Mouse (Mus musculus): ENCODE measurements around the gene Dapp1. TPM values are rescaled to one million over a fixed set of nuclear protein-coding genes. Genes with fewer than 3 reads are reported as not detected.
"Not testable (repeated sequence)": the region's sequence is repeated elsewhere in the genome, so short reads cannot be mapped to it uniquely, and the experiment has no call there.

Dapp1 gene
- polyA plus RNA-seq, 1 experiment from 2014 or later = 2.3 TPM

- Histone ChIP-seq H3K27ac (replicated peaks) (peak overlapping the region; percentile 35), H3K4me2 (replicated peaks) (no peak overlapping the region)
- 72% methylated on average over 4 of the region's 4 CpGs for WGBS
Measured at GRCm38 (mm10) chr3:137952225-137952913, 29.0 kb downstream of the Dapp1 start.

DNA sequence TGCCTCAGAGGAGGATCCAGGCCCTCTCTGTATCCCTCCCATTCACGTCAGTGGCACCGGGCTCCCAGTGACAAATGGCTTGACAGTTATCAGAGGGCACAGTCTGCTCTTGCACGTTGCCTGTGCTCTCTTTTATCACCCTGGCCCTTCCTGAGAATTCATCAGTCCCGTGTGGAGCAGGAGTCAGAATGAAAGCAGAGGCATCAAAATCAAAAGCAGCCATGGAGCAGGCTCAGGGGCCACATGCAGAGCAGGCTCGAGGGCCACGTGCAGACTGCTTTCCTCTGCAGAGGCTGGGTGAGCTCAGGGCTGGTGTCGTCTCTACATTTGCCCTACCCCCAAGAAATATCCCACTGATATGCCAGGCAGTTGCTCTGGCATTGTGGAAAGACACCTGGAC, 29.5 kb downstream of the Dapp1 start:
- Histone ChIP-seq H3K4me3 (no peak overlapping the region), H3K4me2 (replicated peaks) (no peak overlapping the region), H3K9me3 (no peaks in the 10 kb centered on the region), H3K9ac (replicated peaks) (no peak overlapping the region), H3K4me1 (peaks cover 9% of the 10 kb centered on the region; the same call in 1 of the 2 replicates), H3K36me3 (no peaks in the 10 kb centered on the region), H3K27me3 (no peaks in the 10 kb centered on the region), H3K27ac (replicated peaks) (no peak overlapping the region; the same call in 1 of the 2 replicates)
- WGBS = 50% methylated on average over 7 of the region's 7 CpGs
- no peak for ATAC-seq (ENCODE audit: low FRiP score, low read depth)

More at GRCm38 (mm10) chr3:137952225-137952913, 29.0 kb downstream of the Dapp1 start:
- no peaks in the 10 kb centered on the region for H3K27me3 ChIP-seq
- ATAC-seq (ENCODE audit: low FRiP score, low read depth) = peak; percentile 38; the same call in 1 of the 2 replicates
- H3K36me3 ChIP-seq = no peaks in the 10 kb centered on the region
- H3K9ac ChIP-seq (replicated peaks) = no peak overlapping the region
- no peaks in the 10 kb centered on the region for H3K9me3 ChIP-seq
- H3K4me1 ChIP-seq = peaks cover 9% of the 10 kb centered on the region; the same call in 1 of the 2 replicates
- no peak overlapping the region for H3K4me3 ChIP-seq

GRCm38 (mm10) chr3:137951302-137951701, 30.0 kb downstream of the Dapp1 start:
- WGBS = 88% methylated on average over 3 of the region's 3 CpGs

GRCm38 (mm10) chr3:137950191-137950885, 31.0 kb downstream of the Dapp1 start:
- 83% methylated on average over 10 of the region's 10 CpGs for whole genome bisulfite sequencing
- Histone ChIP-seq H3K9me3 (no peaks in the 10 kb centered on the region), H3K27ac (replicated peaks) (no peak overlapping the region), H3K4me1 (peaks cover 9% of the 10 kb centered on the region; the same call in 1 of the 2 replicates), H3K27me3 (no peaks in the 10 kb centered on the region), H3K36me3 (no peaks in the 10 kb centered on the region), H3K4me3 (no peak overlapping the region), H3K4me2 (replicated peaks) (no peak overlapping the region), H3K9ac (replicated peaks) (no peak overlapping the region)
- no peak for ATAC-seq (ENCODE audit: low FRiP score, low read depth)

More at GRCm38 (mm10) chr3:137951302-137951701, 30.0 kb downstream of the Dapp1 start:
- H3K27me3 ChIP-seq; H3K4me3 ChIP-seq; H3K36me3 ChIP-seq; ATAC-seq (ENCODE audit: low FRiP score, low read depth); H3K4me1 ChIP-seq; H3K9ac ChIP-seq (replicated peaks); H3K27ac ChIP-seq (replicated peaks); H3K9me3 ChIP-seq; H3K4me2 ChIP-seq (replicated peaks): not testable (repeated sequence)

DNA sequence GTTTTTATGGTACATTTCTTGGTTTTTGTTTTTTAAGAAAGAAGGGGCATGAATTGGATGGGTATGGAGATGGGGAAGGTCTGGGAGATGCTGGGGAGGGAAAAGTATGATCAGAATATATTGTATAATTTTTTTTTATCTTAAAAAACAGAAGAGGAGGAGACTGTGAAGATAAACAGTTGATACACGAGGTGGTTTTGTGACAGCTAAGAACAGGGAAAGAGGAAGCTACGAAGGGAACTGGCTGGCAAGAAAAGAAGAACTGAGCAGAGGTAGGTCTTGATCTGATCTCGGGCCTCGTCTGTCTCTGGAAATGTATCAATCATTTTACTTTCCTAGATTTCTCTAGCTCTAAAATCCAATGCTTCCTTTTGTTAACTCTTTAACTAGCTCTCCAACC, 33.8 kb downstream of the Dapp1 start:
- Histone ChIP-seq H3K27me3 (no peaks in the 10 kb centered on the region), H3K4me2 (replicated peaks) (no peak overlapping the region), H3K4me3 (no peak overlapping the region), H3K9me3 (no peaks in the 10 kb centered on the region), H3K4me1 (no peaks in the 10 kb centered on the region; the same call in 1 of the 2 replicates), H3K27ac (replicated peaks) (no peak overlapping the region), H3K9ac (replicated peaks) (no peak overlapping the region), H3K36me3 (no peaks in the 10 kb centered on the region)
- WGBS = 83% methylated on average over 4 of the region's 4 CpGs
- no peak for ATAC-seq (ENCODE audit: low FRiP score, low read depth)

DNA sequence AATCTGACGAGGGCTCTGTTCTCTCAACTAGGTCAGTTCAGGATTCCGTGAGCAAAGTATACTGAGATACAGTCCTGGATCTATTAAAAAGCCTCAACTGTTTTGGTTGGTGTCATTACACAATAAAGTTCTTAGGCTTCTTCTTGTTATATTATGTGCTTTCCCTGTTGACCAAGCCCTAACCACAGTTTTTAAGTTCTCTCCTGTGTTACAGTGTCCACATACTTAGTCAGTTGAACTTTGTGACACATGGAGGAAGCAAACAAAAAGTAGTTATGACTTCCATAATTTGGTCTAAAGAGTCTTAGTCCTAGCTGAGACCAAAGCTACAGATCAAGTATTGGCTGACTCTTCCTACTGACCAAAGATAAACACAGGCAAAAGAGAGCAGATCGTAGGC, 34.5 kb downstream of the Dapp1 start:
- ATAC-seq (ENCODE audit: low FRiP score, low read depth) = no peak
- 87% methylated on average over 3 of the region's 3 CpGs for WGBS
- no peak overlapping the region for H3K27ac ChIP-seq (replicated peaks)

GRCm38 (mm10) chr3:137943737-137944154, 37.6 kb downstream of the Dapp1 start:
- Histone ChIP-seq H3K36me3 (no peaks in the 10 kb centered on the region), H3K9me3 (no peaks in the 10 kb centered on the region), H3K9ac (replicated peaks) (no peak overlapping the region), H3K27ac (replicated peaks) (no peak overlapping the region), H3K4me2 (replicated peaks) (no peak overlapping the region), H3K4me3 (no peak overlapping the region), H3K4me1 (no peaks in the 10 kb centered on the region), H3K27me3 (no peaks in the 10 kb centered on the region)
- ATAC-seq (ENCODE audit: low FRiP score, low read depth) = no peak
- WGBS = 91% methylated on average over 6 of the region's 6 CpGs

More for the DNA sequence above, 34.5 kb downstream of the Dapp1 start:
- Histone ChIP-seq H3K4me2 (replicated peaks) (no peak overlapping the region), H3K4me3 (no peak overlapping the region), H3K36me3 (no peaks in the 10 kb centered on the region), H3K4me1 (no peaks in the 10 kb centered on the region), H3K27me3 (no peaks in the 10 kb centered on the region), H3K9me3 (no peaks in the 10 kb centered on the region), H3K9ac (replicated peaks) (no peak overlapping the region)

DNA sequence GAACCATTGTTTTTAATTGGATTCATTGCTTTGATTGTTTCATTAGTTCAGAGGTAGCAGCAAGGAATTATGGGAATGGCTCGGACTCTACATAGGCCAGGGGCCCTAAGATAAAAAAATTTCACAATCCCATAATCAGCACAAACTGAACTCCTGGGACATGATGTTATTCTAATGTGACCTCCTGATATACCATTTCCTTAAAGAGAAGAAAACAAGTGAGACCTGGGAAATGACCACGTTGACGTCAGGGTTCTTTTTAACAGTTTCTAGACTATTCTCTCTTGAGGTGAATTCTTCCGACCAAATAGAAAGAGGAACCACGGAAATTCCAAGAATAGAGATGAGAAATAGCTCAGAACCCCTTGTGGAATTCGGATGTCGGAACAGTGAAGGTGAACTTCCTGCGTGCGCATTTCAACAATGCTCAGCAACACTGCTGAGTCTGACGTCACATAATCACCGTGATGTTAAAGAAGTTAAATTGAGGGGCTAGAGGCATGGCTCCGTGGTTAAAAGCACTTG, 39.2 kb downstream of the Dapp1 start:
- WGBS = 91% methylated on average over 12 of the region's 12 CpGs
- H3K4me1 ChIP-seq = no peaks in the 10 kb centered on the region
- ATAC-seq (ENCODE audit: low FRiP score, low read depth) = no peak

GRCm38 (mm10) chr3:137941555-137941954, 39.8 kb downstream of the Dapp1 start:
- Histone ChIP-seq H3K9ac (replicated peaks) (no peak overlapping the region), H3K4me2 (replicated peaks) (no peak overlapping the region), H3K4me1 (peaks cover 4% of the 10 kb centered on the region; the same call in 1 of the 2 replicates), H3K27me3 (no peaks in the 10 kb centered on the region), H3K36me3 (no peaks in the 10 kb centered on the region), H3K27ac (replicated peaks) (no peak overlapping the region), H3K4me3 (no peak overlapping the region), H3K9me3 (no peaks in the 10 kb centered on the region)
- ATAC-seq (ENCODE audit: low FRiP score, low read depth) = no peak

More for the DNA sequence above, 39.2 kb downstream of the Dapp1 start:
- Histone ChIP-seq H3K4me2 (replicated peaks) (no peak overlapping the region), H3K36me3 (no peaks in the 10 kb centered on the region), H3K27ac (replicated peaks) (no peak overlapping the region), H3K9me3 (no peaks in the 10 kb centered on the region), H3K4me3 (no peak overlapping the region), H3K27me3 (no peaks in the 10 kb centered on the region), H3K9ac (replicated peaks) (no peak overlapping the region)

DNA sequence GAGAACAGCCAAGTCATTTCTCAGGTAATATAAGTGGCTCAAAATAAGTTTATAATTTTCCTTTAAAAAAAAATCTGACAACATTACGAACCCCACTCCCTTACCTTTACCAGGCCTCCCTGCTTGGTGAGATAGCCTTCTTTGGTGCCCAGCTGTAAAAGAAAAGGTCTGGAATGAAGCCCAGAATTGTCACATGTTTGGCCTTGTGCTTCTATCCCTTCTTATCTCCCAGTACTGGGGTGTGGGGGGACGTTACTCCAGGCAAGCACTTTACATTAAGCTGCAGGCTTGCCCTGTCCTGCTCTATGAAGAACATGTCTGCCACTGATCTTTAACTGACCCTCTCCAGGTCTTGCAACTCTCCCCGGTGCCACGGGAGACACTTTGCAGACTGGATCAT, 40.6 kb downstream of the Dapp1 start:
- WGBS = 81% methylated on average over 4 of the region's 4 CpGs
- Histone ChIP-seq H3K4me3 (no peak overlapping the region), H3K4me1 (peaks cover 6% of the 10 kb centered on the region; the same call in 1 of the 2 replicates), H3K27me3 (no peaks in the 10 kb centered on the region), H3K9ac (replicated peaks) (no peak overlapping the region), H3K36me3 (no peaks in the 10 kb centered on the region), H3K4me2 (replicated peaks) (no peak overlapping the region), H3K27ac (replicated peaks) (no peak overlapping the region), H3K9me3 (no peaks in the 10 kb centered on the region)
- ATAC-seq (ENCODE audit: low FRiP score, low read depth) = no peak

DNA sequence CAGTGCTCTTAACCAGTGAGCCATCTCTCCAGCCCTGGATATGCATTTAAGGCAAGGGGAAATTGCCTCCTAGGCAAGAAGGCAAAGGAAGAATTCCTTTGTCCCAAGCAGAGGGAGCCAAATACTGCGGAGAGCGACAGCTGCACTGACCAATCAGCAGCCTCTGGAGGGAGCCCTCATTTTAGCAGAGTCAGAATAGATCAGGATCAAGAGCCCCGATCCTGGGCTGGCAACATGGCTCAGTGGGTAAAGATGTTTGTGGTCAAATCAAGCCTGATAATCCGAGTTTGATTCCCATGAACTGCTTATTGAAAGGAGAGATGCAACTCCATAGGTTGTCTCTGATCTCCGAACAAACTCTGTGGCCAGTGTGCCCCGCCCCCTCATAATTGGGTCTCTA, 42.7 kb downstream of the Dapp1 start:
- Histone ChIP-seq H3K36me3 (no peaks in the 10 kb centered on the region), H3K9ac (replicated peaks) (no peak overlapping the region), H3K27me3 (no peaks in the 10 kb centered on the region), H3K4me2 (replicated peaks) (no peak overlapping the region), H3K27ac (replicated peaks) (no peak overlapping the region), H3K4me3 (no peak overlapping the region), H3K4me1 (peaks cover 9% of the 10 kb centered on the region; the same call in 1 of the 2 replicates), H3K9me3 (no peaks in the 10 kb centered on the region)
- WGBS = 39% methylated on average over 6 of the region's 6 CpGs
- peak; percentile 73; the same call in 1 of the 2 replicates for ATAC-seq (ENCODE audit: low FRiP score, low read depth)

DNA sequence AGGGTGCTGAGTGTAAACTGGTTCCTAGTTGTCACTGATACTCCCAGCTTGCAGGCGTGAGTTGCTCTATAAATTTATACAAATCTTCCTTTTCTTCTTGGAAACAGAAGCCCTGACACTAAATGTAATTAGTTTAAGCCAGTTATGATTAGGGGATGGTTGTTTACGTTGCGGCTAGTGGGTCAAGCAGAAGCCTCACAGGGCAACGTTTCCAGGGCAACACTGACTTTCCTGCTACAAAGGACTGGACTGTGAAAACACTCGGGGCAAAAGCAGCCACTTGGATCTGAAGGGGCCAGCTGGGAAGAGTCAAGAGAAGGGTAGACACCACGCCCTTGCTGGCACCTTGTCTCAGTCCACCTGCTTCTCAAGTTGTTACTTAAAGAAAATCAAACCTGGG, 44.8 kb downstream of the Dapp1 start:
- Histone ChIP-seq H3K4me2 (replicated peaks) (no peak overlapping the region), H3K4me3 (no peak overlapping the region), H3K36me3 (no peaks in the 10 kb centered on the region), H3K9ac (replicated peaks) (no peak overlapping the region), H3K9me3 (no peaks in the 10 kb centered on the region), H3K4me1 (peaks cover 9% of the 10 kb centered on the region; the same call in 1 of the 2 replicates), H3K27ac (replicated peaks) (no peak overlapping the region; the same call in 1 of the 2 replicates), H3K27me3 (no peaks in the 10 kb centered on the region)
- ATAC-seq (ENCODE audit: low FRiP score, low read depth) = no peak
- WGBS = 24% methylated on average over 6 of the region's 6 CpGs
